Mouse (Mus musculus) embryonic facial prominence, embryonic 11.5 days (tissue): ENCODE data around the gene Avpr1b. TPM values are rescaled to one million over a fixed set of nuclear protein-coding genes. Genes with fewer than 3 reads are reported as not detected.
A peak's percentile ranks its signal among the peaks of the same experiment; 100 is the strongest.
"Not testable (repeated sequence)": the region's sequence is repeated elsewhere in the genome, so short reads cannot be mapped to it uniquely, and the experiment has no call there.

Source experiments
- ATAC-seq: fragments of 200-750 bp; cut with Nextera tagmentation; replicated peaks from 2 replicates; pipeline ENCODE4 v1.8.0; 2017; ENCODE audit warnings: low read depth; ENCODE audit not compliant: insufficient number of reproducible peaks, low FRiP score, low TSS enrichment
- DNase-seq: peaks from one replicate; pipeline ENCODE4 v3.0.0-alpha.2; 2015; ENCODE audit warnings: low spot score
- H3K27ac ChIP-seq: fragments of 300-500 bp; sonication (generic); replicated peaks from 2 replicates; pipeline ENCODE4 v1.5.1; 2014; ENCODE audit warnings: mild to moderate bottlenecking, low read depth, low read length, control low read depth
- H3K27me3 ChIP-seq: fragments of 300-500 bp; sonication (generic); 2 replicates; pipeline ENCODE4 v1.6.1; 2014; ENCODE audit warnings: mild to moderate bottlenecking, low read length, moderate library complexity, mixed read lengths; ENCODE audit not compliant: control insufficient read depth, insufficient read depth
- H3K36me3 ChIP-seq: fragments of 300-500 bp; sonication (generic); replicated peaks from 2 replicates; pipeline ENCODE4 v1.6.1; 2014; ENCODE audit warnings: low read depth, mild to moderate bottlenecking, low read length, moderate library complexity, mixed read lengths; ENCODE audit not compliant: control insufficient read depth, insufficient read depth
- H3K4me1 ChIP-seq: fragments of 300-500 bp; sonication (generic); 2 replicates; pipeline ENCODE4 v1.6.1; 2014; ENCODE audit warnings: low read length, mixed read lengths; ENCODE audit not compliant: control insufficient read depth, insufficient read depth
- H3K4me2 ChIP-seq: fragments of 300-500 bp; sonication (generic); 2 replicates; pipeline ENCODE4 v1.6.1; 2014; ENCODE audit warnings: low read depth, mild to moderate bottlenecking, control low read depth, low read length, moderate library complexity
- H3K4me3 ChIP-seq: fragments of 300-500 bp; sonication (generic); 2 replicates; pipeline ENCODE4 v1.5.1; 2014; ENCODE audit warnings: low read depth, low read length, control low read depth
- H3K9ac ChIP-seq: fragments of 300-500 bp; sonication (generic); replicated peaks from 2 replicates; pipeline ENCODE4 v1.6.1; 2014; ENCODE audit warnings: mild to moderate bottlenecking, control low read depth, low read length
- H3K9me3 ChIP-seq: fragments of 300-500 bp; sonication (generic); replicated peaks from 2 replicates; pipeline ENCODE4 v1.6.1; 2016; ENCODE audit warnings: mild to moderate bottlenecking, low read length, inconsistent platforms, mixed read lengths; ENCODE audit not compliant: control insufficient read depth
- WGBS: fragments of 180-500 bp; shearing (Covaris S2); extraction: QIAGEN DNeasy Blood & Tissue Kit; methylation state at CpG from one replicate; pipeline ENCODE4 v1.1.7; 2014; 5-methylcytosine and 5-hydroxymethylcytosine counted together
- polyA plus RNA-seq: library from polyadenylated mRNA; unstranded; fragments of >200 nt; fragmentation: Nextera tagmentation; extraction: Ambion mirVana; gene quantifications from 2 replicates; pipeline ENCODE4 v1.2.1, GENCODE M21; 2014

The Avpr1b gene
- polyA plus RNA-seq, 1 experiment from 2014 or later, result not detected

- Histone ChIP-seq H3K9me3 (no peaks in the 10 kb centered on the region), H3K27ac (no peak overlapping the region), H3K4me2 (no peak overlapping the region), H3K4me3 (no peak overlapping the region), H3K27me3 (no peaks in the 10 kb centered on the region), H3K4me1 (no peaks in the 10 kb centered on the region), H3K36me3 (no peaks in the 10 kb centered on the region), H3K9ac (no peak overlapping the region)
- ATAC-seq (no peak), DNase-seq (peak; percentile 2)
- 47% methylated on average over 3 of the region's 3 CpGs for WGBS
Observed at GRCm38 (mm10) chr1:131624175-131624835, 25.3 kb downstream of the Avpr1b start.

DNA sequence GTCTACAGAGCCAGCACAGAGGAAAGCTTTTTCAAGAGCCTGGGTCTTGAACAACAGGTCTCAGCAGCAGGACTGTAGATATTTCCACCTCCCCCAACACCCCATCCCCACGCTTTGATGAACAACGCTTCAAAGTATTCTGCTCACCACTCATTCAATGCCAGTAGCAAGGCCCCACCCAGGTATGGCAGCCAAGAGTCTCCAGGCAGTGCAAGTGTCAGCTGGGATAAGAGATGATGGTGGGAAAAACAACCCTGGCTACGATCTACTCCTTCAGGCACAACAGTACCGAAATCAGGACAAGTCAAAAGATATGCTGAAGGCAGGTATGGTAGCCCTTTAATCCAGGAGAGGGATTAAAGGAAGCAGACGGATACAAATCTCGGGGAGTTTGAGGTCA, 27.2 kb downstream of the Avpr1b start:
- no peaks in the 10 kb centered on the region for H3K9me3 ChIP-seq
- H3K27me3 ChIP-seq, result no peaks in the 10 kb centered on the region
- 87% methylated on average over 6 of the region's 6 CpGs for WGBS
- no peaks in the 10 kb centered on the region for H3K36me3 ChIP-seq
- no peak overlapping the region for H3K9ac ChIP-seq
- H3K4me2 ChIP-seq, result no peak overlapping the region
- no peak for DNase-seq
- no peak overlapping the region for H3K27ac ChIP-seq
- no peak overlapping the region for H3K4me3 ChIP-seq
- no peaks in the 10 kb centered on the region for H3K4me1 ChIP-seq
- no peak for ATAC-seq

- H3K4me2 ChIP-seq, H3K27me3 ChIP-seq, H3K27ac ChIP-seq, H3K9ac ChIP-seq, H3K36me3 ChIP-seq, H3K9me3 ChIP-seq, H3K4me1 ChIP-seq, ATAC-seq, H3K4me3 ChIP-seq: not testable (repeated sequence)
- WGBS, result 78% methylated on average over 6 of the region's 6 CpGs
- peak; percentile 17 for DNase-seq
Observed at GRCm38 (mm10) chr1:131632216-131632615, 33.2 kb downstream of the Avpr1b start.

DNA sequence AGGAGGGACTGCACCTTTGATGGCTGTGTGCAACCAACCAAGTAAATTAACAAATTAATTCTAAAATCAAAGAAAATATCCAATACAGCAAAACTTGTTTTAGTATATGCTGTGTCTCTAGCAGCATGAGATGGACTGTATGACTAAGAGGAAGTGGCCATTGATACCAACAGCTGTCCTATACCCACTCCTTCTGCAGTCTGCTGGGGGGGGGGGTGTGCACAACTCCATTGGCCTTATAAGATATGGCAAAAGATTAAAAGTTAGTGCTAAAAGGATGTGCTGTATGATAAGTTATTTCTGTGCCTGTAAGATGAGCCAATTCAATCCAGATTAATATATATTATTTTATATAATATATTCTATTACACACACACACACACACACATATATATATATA, 35.5 kb downstream of the Avpr1b start:
- Histone ChIP-seq H3K4me1 (no peaks in the 10 kb centered on the region), H3K27me3 (no peaks in the 10 kb centered on the region), H3K9me3 (no peaks in the 10 kb centered on the region), H3K36me3 (no peaks in the 10 kb centered on the region), H3K4me2 (no peak overlapping the region), H3K27ac (no peak overlapping the region), H3K4me3 (no peak overlapping the region), H3K9ac (no peak overlapping the region)
- DNase-seq, result no peak
- ATAC-seq, result no peak

DNA sequence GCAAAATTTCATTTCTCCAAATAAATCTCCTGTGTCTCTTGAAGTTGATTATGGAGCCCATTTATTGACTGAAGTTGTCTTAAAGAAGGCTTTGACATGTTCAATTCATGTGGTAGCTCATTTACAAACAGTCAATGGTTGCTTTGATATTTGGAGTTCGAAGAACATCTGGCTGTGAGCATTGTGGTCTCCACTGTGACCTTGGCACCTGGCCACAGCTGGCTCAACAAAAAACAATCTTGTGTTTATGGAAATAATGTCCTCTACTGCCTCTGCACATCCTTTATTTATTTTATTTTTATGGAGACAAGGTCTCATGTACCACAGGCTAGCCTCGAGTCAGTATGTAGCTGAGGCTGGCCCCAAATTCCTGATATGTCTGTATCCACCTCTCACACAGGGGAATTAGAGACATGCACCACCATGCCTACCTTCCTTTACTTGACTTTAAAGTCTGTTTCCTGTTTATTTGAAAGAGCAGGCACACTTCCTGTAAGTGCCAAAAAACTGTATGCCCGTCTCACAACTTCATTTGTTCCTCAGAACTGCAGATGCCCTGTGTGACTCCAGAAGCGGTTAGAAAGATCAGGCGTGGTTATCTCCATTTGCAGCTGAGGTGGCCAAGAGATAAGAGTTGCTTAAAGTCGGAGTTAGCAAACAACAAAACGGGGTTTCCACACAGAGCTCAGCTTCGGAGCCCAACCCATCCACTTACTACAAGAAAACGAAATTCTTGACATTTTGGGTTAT, 38.9 kb downstream of the Avpr1b start, which contains the start of gene Ctse:
TSS of gene Ctse (plus strand) at position 516 of the 750 bp plus-strand sequence.
- no peak within 1 kb of the TSS for H3K4me3 ChIP-seq

GRCm38 (mm10) chr1:131638541-131639421, 39.7 kb downstream of the Avpr1b start:
- WGBS, result 87% methylated on average over 9 of the region's 9 CpGs
- Histone ChIP-seq H3K27me3 (no peaks in the 10 kb centered on the region), H3K4me2 (no peak overlapping the region), H3K4me1 (no peaks in the 10 kb centered on the region), H3K27ac (no peak overlapping the region), H3K4me3 (no peak overlapping the region), H3K9me3 (no peaks in the 10 kb centered on the region), H3K9ac (no peak overlapping the region), H3K36me3 (no peaks in the 10 kb centered on the region)
- ATAC-seq, result no peak
- no peak for DNase-seq

More for the DNA sequence above, 38.9 kb downstream of the Avpr1b start, which contains the start of gene Ctse:
- Histone ChIP-seq H3K27ac (no peak within 1 kb of the TSS), H3K27me3 (no peaks in the 10 kb centered on the region), H3K4me1 (no peaks in the 10 kb centered on the region), H3K4me2 (no peak within 1 kb of the TSS), H3K9me3 (no peaks in the 10 kb centered on the region), H3K9ac (no peak within 1 kb of the TSS), H3K36me3 (no peaks in the 10 kb centered on the region)
- WGBS, result 76% methylated on average over 9 of the region's 9 CpGs
- DNase-seq (no peak), ATAC-seq (no peak)

DNA sequence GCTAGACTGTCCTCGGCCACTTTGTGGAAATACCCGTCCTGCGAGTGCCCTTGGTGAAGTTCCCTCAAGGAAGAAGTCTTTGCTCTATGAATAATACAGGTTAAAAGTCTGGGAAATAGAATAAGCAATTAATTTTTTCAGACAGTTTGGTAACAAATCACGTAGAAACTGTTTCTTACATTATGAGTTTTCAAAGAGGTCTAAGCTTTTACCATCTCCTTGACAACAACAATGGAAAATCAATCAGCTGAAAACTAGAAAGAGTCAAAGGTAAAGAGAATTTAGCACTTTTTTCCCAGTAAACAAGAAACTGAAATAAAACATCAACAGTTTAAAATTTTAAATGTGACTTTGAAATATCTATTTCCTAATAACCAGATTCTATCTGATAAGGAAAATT, 41.0 kb downstream of the Avpr1b start:
- WGBS, result 82% methylated on average over 4 of the region's 4 CpGs
- ATAC-seq (no peak), DNase-seq (no peak)
- H3K27ac ChIP-seq, result no peak overlapping the region
- no peak overlapping the region for H3K4me2 ChIP-seq
- no peaks in the 10 kb centered on the region for H3K27me3 ChIP-seq
- H3K9ac ChIP-seq, result no peak overlapping the region
- H3K4me1 ChIP-seq, result no peaks in the 10 kb centered on the region
- no peak overlapping the region for H3K4me3 ChIP-seq
- no peaks in the 10 kb centered on the region for H3K9me3 ChIP-seq
- H3K36me3 ChIP-seq, result no peaks in the 10 kb centered on the region
